Mouse (Mus musculus): ENCODE measurements at regions not wholly inside any gene's neighbourhood (a gene's known extent, or its start where the extent isn't known, plus 50 kb on each side); places are given as distances from the start of the nearest gene placed in this dataset.

- no peak for TF ChIP-seq CTCF (IDR thresholded peaks at IDR 0.05; ENCODE audit: borderline replicate concordance, insufficient read depth, low read depth, low read length)
- no peak for TF ChIP-seq POLR2A (IDR thresholded peaks at IDR 0.05; ENCODE audit: borderline replicate concordance, insufficient read depth, low read length)
Observed at GRCm38 (mm10) chr4:72534563-72534962, 317.9 kb downstream of the Aldoart1 start.
